Mouse (Mus musculus) urinary bladder, adult 2 months (tissue): Measurements from ENCODE around the gene Btbd10. TPM values are rescaled to one million over a fixed set of nuclear protein-coding genes. Genes with fewer than 3 reads are reported as not detected.
A peak's percentile ranks its signal among the peaks of the same experiment; 100 is the strongest.

Experiments used
- DNase-seq: peaks from one replicate; pipeline ENCODE4 v3.0.0; 2022; ENCODE audit warnings: low spot score
- polyA plus RNA-seq: library from polyadenylated mRNA; depleted of rRNA; stranded (reverse); fragments of >200 nt; gene quantifications from 2 replicates; pipeline ENCODE4 v1.2.3, GENCODE M21; 2012; rRNA removed

The Btbd10 gene
- polyA plus RNA-seq: 21.2 and 26.6 TPM in 2 replicates

- peak; percentile 89 for DNase-seq
These were observed at the start of gene Btbd10 for GRCm38 (mm10) chr7:113368746-113369619. Btbd10 (minus strand) TSS chr7:113369392.

- no peak for DNase-seq
These were observed 47.3 kb upstream of the Btbd10 start for GRCm38 (mm10) chr7:113416536-113416935.

- no peak for DNase-seq
These were observed 46.1 kb upstream of the Btbd10 start for GRCm38 (mm10) chr7:113415256-113415655.

- no peak for DNase-seq
These were observed 39.5 kb upstream of the Btbd10 start for GRCm38 (mm10) chr7:113408712-113409111.

- DNase-seq: no peak
These were observed 28.9 kb upstream of the Btbd10 start for GRCm38 (mm10) chr7:113398083-113398482.

GRCm38 (mm10) chr7:113396661-113397060, 27.5 kb upstream of the Btbd10 start:
- no peak for DNase-seq

- no peak for DNase-seq
These were observed 22.4 kb upstream of the Btbd10 start for GRCm38 (mm10) chr7:113391619-113392018.

GRCm38 (mm10) chr7:113388470-113388869, 19.3 kb upstream of the Btbd10 start, which contains the start of gene Pth:
Pth (minus strand) TSS chr7:113388570.
- no peak for DNase-seq

GRCm38 (mm10) chr7:113377875-113378658, 8.9 kb upstream of the Btbd10 start:
- DNase-seq: no peak

- no peak for DNase-seq
These were observed 3.5 kb upstream of the Btbd10 start for GRCm38 (mm10) chr7:113372682-113373081.

GRCm38 (mm10) chr7:113369620-113370340, 588 bp upstream of the Btbd10 start:
- no peak for DNase-seq

- no peak for DNase-seq
These were observed 1.8 kb downstream of the Btbd10 start for GRCm38 (mm10) chr7:113367440-113367839.

- no peak for DNase-seq
These were observed 20.1 kb downstream of the Btbd10 start for GRCm38 (mm10) chr7:113349089-113349488.

GRCm38 (mm10) chr7:113347694-113348093, 21.5 kb downstream of the Btbd10 start:
- DNase-seq: no peak

- no peak for DNase-seq
These were observed 21.9 kb downstream of the Btbd10 start for GRCm38 (mm10) chr7:113347271-113347670.

GRCm38 (mm10) chr7:113335250-113335649, 33.9 kb downstream of the Btbd10 start:
- DNase-seq: no peak

- DNase-seq: no peak
These were observed 35.2 kb downstream of the Btbd10 start for GRCm38 (mm10) chr7:113334036-113334435.

- no peak for DNase-seq
These were observed 49.1 kb downstream of the Btbd10 start for GRCm38 (mm10) chr7:113320128-113320527.

- DNase-seq: no peak
These were observed 57.4 kb downstream of the Btbd10 start for GRCm38 (mm10) chr7:113311784-113312183.

GRCm38 (mm10) chr7:113310136-113310535, 59.1 kb downstream of the Btbd10 start:
- no peak for DNase-seq

GRCm38 (mm10) chr7:113297813-113298212, 71.4 kb downstream of the Btbd10 start:
- no peak for DNase-seq
